Mouse (Mus musculus): ENCODE results near the gene Rbfox1.

- TF ChIP-seq CTCF (IDR thresholded peaks at IDR 0.05; ENCODE audit: low read depth) (no peak), EP300 (optimal IDR thresholded peaks at IDR 0.05) (no peak)
Observed at GRCm38 (mm10) chr16:7081684-7082255, 1196.6 kb downstream of the Rbfox1 start.
